Mouse (Mus musculus) hindbrain, embryonic 16.5 days (tissue): ENCODE data around the gene Arid5b. TPM values are rescaled to one million over a fixed set of nuclear protein-coding genes. Genes with fewer than 3 reads are reported as not detected.
A peak's percentile ranks its signal among the peaks of the same experiment; 100 is the strongest.

Experiments
- ATAC-seq: fragments of 200-750 bp; cut with Nextera tagmentation; 2 replicates; pipeline ENCODE4 v1.8.0; 2017; ENCODE audit warnings: moderate TSS enrichment, moderate library complexity
- H3K27ac ChIP-seq: fragments of 300-500 bp; sonication (generic); 2 replicates; pipeline ENCODE4 v1.5.1; 2014; ENCODE audit warnings: low read depth, mild to moderate bottlenecking, control low read depth, low read length, moderate library complexity
- H3K27me3 ChIP-seq: fragments of 300-500 bp; sonication (generic); replicated peaks from 2 replicates; pipeline ENCODE4 v1.6.1; 2014; ENCODE audit warnings: low read length; ENCODE audit not compliant: control insufficient read depth, insufficient read depth
- H3K36me3 ChIP-seq: fragments of 300-500 bp; sonication (generic); 2 replicates; pipeline ENCODE4 v1.6.1; 2014; ENCODE audit warnings: mild to moderate bottlenecking, low read length, moderate library complexity, mixed read lengths; ENCODE audit not compliant: control insufficient read depth, insufficient read depth
- H3K4me1 ChIP-seq: fragments of 300-500 bp; sonication (generic); 2 replicates; pipeline ENCODE4 v1.6.1; 2014; ENCODE audit warnings: low read depth, low read length; ENCODE audit not compliant: control insufficient read depth, insufficient read depth
- H3K4me2 ChIP-seq: fragments of 300-500 bp; sonication (generic); 2 replicates; pipeline ENCODE4 v1.6.1; 2014; ENCODE audit warnings: mild to moderate bottlenecking, low read length, control low read depth, moderate library complexity
- H3K4me3 ChIP-seq: fragments of 300-500 bp; sonication (generic); 2 replicates; pipeline ENCODE4 v1.5.1; 2014; ENCODE audit warnings: mild to moderate bottlenecking, low read length, control low read depth, moderate library complexity
- H3K9ac ChIP-seq: fragments of 300-500 bp; sonication (generic); 2 replicates; pipeline ENCODE4 v1.6.1; 2014; ENCODE audit warnings: low read depth, mild to moderate bottlenecking, control low read depth, low read length, moderate library complexity
- H3K9me3 ChIP-seq: fragments of 300-500 bp; sonication (generic); 2 replicates; pipeline ENCODE4 v1.6.1; 2014; ENCODE audit warnings: mild to moderate bottlenecking, low read length, moderate library complexity; ENCODE audit not compliant: control insufficient read depth
- WGBS: fragments of 180-500 bp; shearing (Covaris S2); extraction: QIAGEN DNeasy Blood & Tissue Kit; methylation state at CpG from one replicate; pipeline ENCODE4 v1.1.7; 2014; 5-methylcytosine and 5-hydroxymethylcytosine counted together
- polyA plus RNA-seq: library from polyadenylated mRNA; unstranded; fragments of >200 nt; fragmentation: Nextera tagmentation; extraction: Ambion mirVana; gene quantifications from 2 replicates; pipeline ENCODE4 v1.2.1, GENCODE M21; 2015

The Arid5b gene
- polyA plus RNA-seq, 1 experiment from 2014 or later, result 16.6 TPM

- peak; percentile 32; the same call in 1 of the 2 replicates for ATAC-seq
Observed at GRCm38 (mm10) chr10:68113645-68114044, 164.9 kb downstream of the Arid5b start.

GRCm38 (mm10) chr10:68112983-68113382, 165.6 kb downstream of the Arid5b start:
- Histone ChIP-seq H3K9ac (no peak overlapping the region), H3K4me1 (peaks cover 7% of the 10 kb centered on the region), H3K36me3 (no peaks in the 10 kb centered on the region), H3K4me2 (peak overlapping the region; percentile 24; the same call in 1 of the 2 replicates), H3K27me3 (no peaks in the 10 kb centered on the region), H3K4me3 (no peak overlapping the region), H3K27ac (peak overlapping the region; percentile 51), H3K9me3 (no peaks in the 10 kb centered on the region)
- WGBS, result 25% methylated on average over 8 of the region's 8 CpGs
- peak; percentile 79 for ATAC-seq

More at GRCm38 (mm10) chr10:68113645-68114044, 164.9 kb downstream of the Arid5b start:
- Histone ChIP-seq H3K9ac (no peak overlapping the region; the same call in 1 of the 2 replicates), H3K27me3 (no peaks in the 10 kb centered on the region), H3K4me2 (no peak overlapping the region), H3K9me3 (no peaks in the 10 kb centered on the region), H3K4me3 (no peak overlapping the region), H3K36me3 (no peaks in the 10 kb centered on the region), H3K27ac (peak overlapping the region; percentile 51; the same call in 1 of the 2 replicates), H3K4me1 (peaks cover 7% of the 10 kb centered on the region)
- WGBS, result 80% methylated on average over 5 of the region's 5 CpGs

GRCm38 (mm10) chr10:68110607-68111006, 167.9 kb downstream of the Arid5b start:
- 69% methylated on average over 5 of the region's 5 CpGs for WGBS
- Histone ChIP-seq H3K9ac (no peak overlapping the region), H3K4me1 (peaks cover 21% of the 10 kb centered on the region), H3K4me3 (no peak overlapping the region), H3K27me3 (no peaks in the 10 kb centered on the region), H3K9me3 (no peaks in the 10 kb centered on the region), H3K27ac (no peak overlapping the region; the same call in 1 of the 2 replicates), H3K36me3 (no peaks in the 10 kb centered on the region), H3K4me2 (no peak overlapping the region)
- no peak for ATAC-seq

GRCm38 (mm10) chr10:68110182-68110581, 168.4 kb downstream of the Arid5b start:
- Histone ChIP-seq H3K4me2 (no peak overlapping the region), H3K4me1 (peaks cover 23% of the 10 kb centered on the region), H3K27me3 (no peaks in the 10 kb centered on the region), H3K36me3 (no peaks in the 10 kb centered on the region), H3K4me3 (no peak overlapping the region), H3K9ac (no peak overlapping the region), H3K27ac (no peak overlapping the region), H3K9me3 (no peaks in the 10 kb centered on the region)
- 58% methylated on average over 8 of the region's 8 CpGs for WGBS
- ATAC-seq, result no peak

- peaks cover 26% of the 10 kb centered on the region for H3K4me1 ChIP-seq
- ATAC-seq, result no peak
- no peaks in the 10 kb centered on the region for H3K9me3 ChIP-seq
- H3K27ac ChIP-seq, result no peak overlapping the region
- H3K9ac ChIP-seq, result no peak overlapping the region
- no peaks in the 10 kb centered on the region for H3K36me3 ChIP-seq
- no peak overlapping the region for H3K4me3 ChIP-seq
- WGBS, result 72% methylated on average over 1 of the region's 1 CpGs
- no peaks in the 10 kb centered on the region for H3K27me3 ChIP-seq
- H3K4me2 ChIP-seq, result no peak overlapping the region
Observed at GRCm38 (mm10) chr10:68109651-68110050, 168.9 kb downstream of the Arid5b start.

GRCm38 (mm10) chr10:68107716-68108115, 170.8 kb downstream of the Arid5b start:
- 87% methylated on average over 6 of the region's 6 CpGs for WGBS
- H3K36me3 ChIP-seq, result no peaks in the 10 kb centered on the region
- H3K27ac ChIP-seq, result no peak overlapping the region
- peaks cover 21% of the 10 kb centered on the region for H3K4me1 ChIP-seq
- no peak overlapping the region for H3K4me3 ChIP-seq
- H3K9ac ChIP-seq, result no peak overlapping the region
- H3K27me3 ChIP-seq, result no peaks in the 10 kb centered on the region
- ATAC-seq, result no peak
- H3K9me3 ChIP-seq, result no peaks in the 10 kb centered on the region
- H3K4me2 ChIP-seq, result no peak overlapping the region

- Histone ChIP-seq H3K36me3 (no peaks in the 10 kb centered on the region), H3K9me3 (no peaks in the 10 kb centered on the region), H3K9ac (no peak overlapping the region), H3K27ac (peak overlapping the region; percentile 1), H3K4me1 (peaks cover 21% of the 10 kb centered on the region), H3K4me2 (no peak overlapping the region), H3K27me3 (no peaks in the 10 kb centered on the region), H3K4me3 (no peak overlapping the region)
- 26% methylated on average over 9 of the region's 9 CpGs for WGBS
- ATAC-seq, result no peak
Observed at GRCm38 (mm10) chr10:68106351-68106950, 172.1 kb downstream of the Arid5b start.

GRCm38 (mm10) chr10:68104881-68105781, 173.4 kb downstream of the Arid5b start:
- Histone ChIP-seq H3K9me3 (no peaks in the 10 kb centered on the region), H3K27me3 (no peaks in the 10 kb centered on the region), H3K9ac (no peak overlapping the region), H3K4me1 (peaks cover 21% of the 10 kb centered on the region), H3K4me2 (no peak overlapping the region), H3K4me3 (no peak overlapping the region), H3K27ac (peak overlapping the region; percentile 54), H3K36me3 (peaks cover 2% of the 10 kb centered on the region; the same call in 1 of the 2 replicates)
- WGBS, result 51% methylated on average over 14 of the region's 14 CpGs
- ATAC-seq, result no peak

- H3K4me1 ChIP-seq, result peaks cover 21% of the 10 kb centered on the region
- no peak for ATAC-seq
- peaks cover 2% of the 10 kb centered on the region; the same call in 1 of the 2 replicates for H3K36me3 ChIP-seq
- H3K4me3 ChIP-seq, result no peak overlapping the region
- H3K27ac ChIP-seq, result peak overlapping the region; percentile 54
- H3K4me2 ChIP-seq, result no peak overlapping the region
- H3K27me3 ChIP-seq, result no peaks in the 10 kb centered on the region
- 11% methylated on average over 2 of the region's 2 CpGs for WGBS
- H3K9me3 ChIP-seq, result no peaks in the 10 kb centered on the region
- H3K9ac ChIP-seq, result no peak overlapping the region
Observed at GRCm38 (mm10) chr10:68104481-68104880, 174.1 kb downstream of the Arid5b start.
